Mouse (Mus musculus) neural tube, embryonic 15.5 days (tissue): Measurements from ENCODE around the gene Ssh2. TPM values are rescaled to one million over a fixed set of nuclear protein-coding genes. Genes with fewer than 3 reads are reported as not detected.

Experiments
- ATAC-seq: fragments of 200-750 bp; cut with Nextera tagmentation; 2 replicates; pipeline ENCODE4 v1.8.0; 2017; ENCODE audit warnings: mild to moderate bottlenecking, moderate TSS enrichment, moderate library complexity; ENCODE audit not compliant: low FRiP score
- H3K27ac ChIP-seq: fragments of 300-500 bp; sonication (generic); replicated peaks from 2 replicates; pipeline ENCODE4 v1.5.1; 2015; ENCODE audit warnings: mild to moderate bottlenecking, inconsistent platforms
- H3K27me3 ChIP-seq: fragments of 300-500 bp; sonication (generic); replicated peaks from 2 replicates; pipeline ENCODE4 v1.6.1; 2015; ENCODE audit warnings: inconsistent platforms
- H3K36me3 ChIP-seq: fragments of 300-500 bp; sonication (generic); 2 replicates; pipeline ENCODE4 v1.6.1; 2015; ENCODE audit warnings: inconsistent platforms
- H3K4me1 ChIP-seq: fragments of 300-500 bp; sonication (generic); 2 replicates; pipeline ENCODE4 v1.6.1; 2015; ENCODE audit warnings: inconsistent platforms
- H3K4me2 ChIP-seq: fragments of 300-500 bp; sonication (generic); 2 replicates; pipeline ENCODE4 v1.6.1; 2015; ENCODE audit warnings: inconsistent platforms, mild to moderate bottlenecking, moderate library complexity
- H3K4me3 ChIP-seq: fragments of 300-500 bp; sonication (generic); replicated peaks from 2 replicates; pipeline ENCODE4 v1.5.1; 2015; ENCODE audit warnings: mild to moderate bottlenecking, inconsistent platforms
- H3K9ac ChIP-seq: fragments of 300-500 bp; sonication (generic); replicated peaks from 2 replicates; pipeline ENCODE4 v1.6.1; 2015; ENCODE audit warnings: mild to moderate bottlenecking, inconsistent platforms
- H3K9me3 ChIP-seq: fragments of 300-500 bp; sonication (generic); replicated peaks from 2 replicates; pipeline ENCODE4 v1.6.1; 2016; ENCODE audit warnings: inconsistent platforms
- WGBS: fragments of 180-500 bp; shearing (Covaris S2); methylation state at CpG from one replicate; pipeline ENCODE4 v1.1.7; 2015; ENCODE audit warnings: mixed read lengths; 5-methylcytosine and 5-hydroxymethylcytosine counted together
- polyA plus RNA-seq: library from polyadenylated mRNA; unstranded; fragments of >200 nt; fragmentation: Nextera tagmentation; extraction: Ambion mirVana; gene quantifications from 2 replicates; pipeline ENCODE4 v1.2.1, GENCODE M21; 2015

Gene Ssh2
- polyA plus RNA-seq, 1 experiment from 2014 or later: 13.9 TPM

GRCm38 (mm10) chr11:77499354-77499753 is 283.3 kb downstream of the Ssh2 start:
- H3K27ac ChIP-seq: no peak overlapping the region
- H3K27me3 ChIP-seq: no peaks in the 10 kb centered on the region
- H3K9ac ChIP-seq: no peak overlapping the region
- H3K4me1 ChIP-seq: peaks cover 54% of the 10 kb centered on the region
- H3K9me3 ChIP-seq: no peaks in the 10 kb centered on the region
- WGBS: 91% methylated on average over 7 of the region's 7 CpGs
- no peak overlapping the region for H3K4me3 ChIP-seq
- ATAC-seq: no peak
- H3K36me3 ChIP-seq: peaks cover 44% of the 10 kb centered on the region
- no peak overlapping the region for H3K4me2 ChIP-seq

GRCm38 (mm10) chr11:77500361-77501325 is 284.6 kb downstream of the Ssh2 start:
- H3K9ac ChIP-seq: no peak overlapping the region
- no peak for ATAC-seq
- H3K4me1 ChIP-seq: peaks cover 41% of the 10 kb centered on the region
- H3K4me3 ChIP-seq: no peak overlapping the region
- H3K9me3 ChIP-seq: no peaks in the 10 kb centered on the region
- 73% methylated on average over 17 of the region's 17 CpGs for WGBS
- H3K36me3 ChIP-seq: peaks cover 57% of the 10 kb centered on the region
- H3K27me3 ChIP-seq: no peaks in the 10 kb centered on the region
- no peak overlapping the region for H3K4me2 ChIP-seq
- no peak overlapping the region for H3K27ac ChIP-seq

- Histone ChIP-seq H3K9me3 (no peaks in the 10 kb centered on the region), H3K4me3 (no peak overlapping the region), H3K36me3 (peaks cover 65% of the 10 kb centered on the region), H3K4me1 (peaks cover 33% of the 10 kb centered on the region), H3K27ac (no peak overlapping the region), H3K9ac (no peak overlapping the region), H3K27me3 (no peaks in the 10 kb centered on the region), H3K4me2 (no peak overlapping the region)
- no peak for ATAC-seq
- 24% methylated on average over 5 of the region's 5 CpGs for WGBS
These were observed 285.3 kb downstream of the Ssh2 start for GRCm38 (mm10) chr11:77501392-77501791.

- Histone ChIP-seq H3K4me2 (no peak overlapping the region), H3K27me3 (no peaks in the 10 kb centered on the region), H3K9me3 (no peaks in the 10 kb centered on the region), H3K27ac (no peak overlapping the region), H3K4me3 (no peak overlapping the region), H3K36me3 (peaks cover 70% of the 10 kb centered on the region), H3K9ac (no peak overlapping the region), H3K4me1 (peaks cover 33% of the 10 kb centered on the region)
- ATAC-seq: no peak
- WGBS: 97% methylated on average over 4 of the region's 4 CpGs
These were observed 285.9 kb downstream of the Ssh2 start for GRCm38 (mm10) chr11:77501971-77502370.

- H3K9me3 ChIP-seq: no peaks in the 10 kb centered on the region
- H3K27me3 ChIP-seq: no peaks in the 10 kb centered on the region
- no peak overlapping the region for H3K9ac ChIP-seq
- H3K4me1 ChIP-seq: peaks cover 28% of the 10 kb centered on the region
- peaks cover 76% of the 10 kb centered on the region for H3K36me3 ChIP-seq
- H3K4me2 ChIP-seq: no peak overlapping the region
- ATAC-seq: no peak
- no peak overlapping the region for H3K4me3 ChIP-seq
- H3K27ac ChIP-seq: no peak overlapping the region
- 86% methylated on average over 6 of the region's 6 CpGs for WGBS
These were observed 286.4 kb downstream of the Ssh2 start for GRCm38 (mm10) chr11:77502481-77502880.

- Histone ChIP-seq H3K9me3 (no peaks in the 10 kb centered on the region), H3K4me3 (no peak overlapping the region), H3K27ac (no peak overlapping the region), H3K36me3 (peaks cover 76% of the 10 kb centered on the region), H3K27me3 (no peaks in the 10 kb centered on the region), H3K4me2 (no peak overlapping the region), H3K9ac (no peak overlapping the region), H3K4me1 (peaks cover 26% of the 10 kb centered on the region)
- ATAC-seq: no peak
- 49% methylated on average over 3 of the region's 3 CpGs for WGBS
These were observed 287.4 kb downstream of the Ssh2 start for GRCm38 (mm10) chr11:77503511-77503910.

GRCm38 (mm10) chr11:77504377-77504776 is 288.3 kb downstream of the Ssh2 start:
- Histone ChIP-seq H3K4me3 (no peak overlapping the region), H3K36me3 (peaks cover 73% of the 10 kb centered on the region), H3K27me3 (no peaks in the 10 kb centered on the region), H3K4me1 (peaks cover 23% of the 10 kb centered on the region), H3K9me3 (no peaks in the 10 kb centered on the region), H3K27ac (no peak overlapping the region), H3K4me2 (no peak overlapping the region), H3K9ac (no peak overlapping the region)
- no peak for ATAC-seq
- 95% methylated on average over 19 of the region's 19 CpGs for WGBS

- Histone ChIP-seq H3K4me3 (no peak overlapping the region), H3K9ac (no peak overlapping the region), H3K36me3 (peaks cover 63% of the 10 kb centered on the region), H3K9me3 (no peaks in the 10 kb centered on the region), H3K4me1 (peaks cover 18% of the 10 kb centered on the region), H3K27ac (no peak overlapping the region), H3K27me3 (no peaks in the 10 kb centered on the region), H3K4me2 (no peak overlapping the region)
- WGBS: 92% methylated on average over 22 of the region's 22 CpGs
- no peak for ATAC-seq
These were observed 289.3 kb downstream of the Ssh2 start for GRCm38 (mm10) chr11:77505291-77505980.

GRCm38 (mm10) chr11:77506273-77506672 is 290.2 kb downstream of the Ssh2 start:
- Histone ChIP-seq H3K9me3 (no peaks in the 10 kb centered on the region), H3K4me2 (no peak overlapping the region), H3K27ac (no peak overlapping the region), H3K36me3 (peaks cover 56% of the 10 kb centered on the region), H3K4me1 (peaks cover 10% of the 10 kb centered on the region), H3K27me3 (no peaks in the 10 kb centered on the region), H3K4me3 (no peak overlapping the region), H3K9ac (no peak overlapping the region)
- 90% methylated on average over 14 of the region's 14 CpGs for WGBS
- ATAC-seq: no peak

- Histone ChIP-seq H3K4me3 (no peak overlapping the region), H3K9ac (no peak overlapping the region), H3K27me3 (no peaks in the 10 kb centered on the region), H3K27ac (no peak overlapping the region), H3K36me3 (peaks cover 54% of the 10 kb centered on the region), H3K4me1 (peaks cover 9% of the 10 kb centered on the region), H3K4me2 (no peak overlapping the region), H3K9me3 (no peaks in the 10 kb centered on the region)
- no peak for ATAC-seq
- WGBS: 85% methylated on average over 6 of the region's 6 CpGs
These were observed 290.9 kb downstream of the Ssh2 start for GRCm38 (mm10) chr11:77506941-77507340.

- no peak for ATAC-seq
- H3K36me3 ChIP-seq: peaks cover 49% of the 10 kb centered on the region
- H3K9me3 ChIP-seq: no peaks in the 10 kb centered on the region
- no peak overlapping the region for H3K4me3 ChIP-seq
- H3K27me3 ChIP-seq: no peaks in the 10 kb centered on the region
- 74% methylated on average over 4 of the region's 4 CpGs for WGBS
- H3K27ac ChIP-seq: no peak overlapping the region
- no peak overlapping the region for H3K9ac ChIP-seq
- H3K4me2 ChIP-seq: no peak overlapping the region
- H3K4me1 ChIP-seq: peaks cover 12% of the 10 kb centered on the region
These were observed 291.3 kb downstream of the Ssh2 start for GRCm38 (mm10) chr11:77507426-77507825.
